Mouse (Mus musculus) heart, adult 2 months (tissue): ENCODE measurements around the gene Wdr25. TPM values are rescaled to one million over a fixed set of nuclear protein-coding genes. Genes with fewer than 3 reads are reported as not detected.
A peak's percentile ranks its signal among the peaks of the same experiment; 100 is the strongest.
"Not testable (repeated sequence)": the region's sequence is repeated elsewhere in the genome, so short reads cannot be mapped to it uniquely, and the experiment has no call there.

ENCODE experiments used
- DNase-seq, 2 experiments: peaks; one replicate each; pipeline ENCODE4 v3.0.0; 2021
- H3K27ac ChIP-seq: fragments of 200-600 bp; 2 replicates; pipeline ENCODE4 v1.8.1; 2022
- H3K27me3 ChIP-seq: fragments of 200-500 bp; 2 replicates; pipeline ENCODE4 v1.6.1; 2012; ENCODE audit warnings: mild to moderate bottlenecking, low read length, inconsistent platforms, mixed read lengths; ENCODE audit not compliant: control insufficient read depth, insufficient read depth
- H3K36me3 ChIP-seq: fragments of 200-500 bp; 2 replicates; pipeline ENCODE4 v1.6.1; 2012; ENCODE audit warnings: low read length, inconsistent platforms; ENCODE audit not compliant: control insufficient read depth, insufficient read depth
- H3K4me1 ChIP-seq: fragments of 200-500 bp; 2 replicates; pipeline ENCODE4 v1.6.1; 2011; ENCODE audit warnings: low read length; ENCODE audit not compliant: control insufficient read depth, insufficient read depth
- H3K4me3 ChIP-seq: fragments of 200-600 bp; 2 replicates; pipeline ENCODE4 v1.8.1; 2022
- H3K79me2 ChIP-seq: fragments of 200-500 bp; replicated peaks from 2 replicates; pipeline ENCODE4 v1.6.1; 2012; ENCODE audit warnings: mild to moderate bottlenecking, inconsistent platforms, low read length, moderate library complexity, mixed read lengths; ENCODE audit not compliant: control insufficient read depth, insufficient read depth
- H3K9ac ChIP-seq: fragments of 200-500 bp; 2 replicates; pipeline ENCODE4 v1.6.1; 2012; ENCODE audit warnings: low read depth, mild to moderate bottlenecking, control low read depth, inconsistent platforms, low read length, mixed read lengths
- CTCF ChIP-seq: fragments of 200-600 bp; IDR thresholded peaks from 2 replicates; pipeline ENCODE4 v1.8.1; 2022; ENCODE audit warnings: antibody characterized with exemption, mild to moderate bottlenecking, moderate library complexity
- EP300 ChIP-seq: fragments of 200-500 bp; IDR thresholded peaks from 2 replicates; pipeline ENCODE4 v1.6.1; 2011; ENCODE audit warnings: low read depth, low read length, control low read depth; ENCODE audit not compliant: insufficient read depth
- POLR2A ChIP-seq: fragments of 200-500 bp; IDR thresholded peaks from 2 replicates; pipeline ENCODE4 v1.6.1; 2011; ENCODE audit warnings: mild to moderate bottlenecking, low read depth, low read length, control low read depth; ENCODE audit not compliant: insufficient read depth
- WGBS: fragments of 180-500 bp; shearing (Covaris S2); methylation state at CpG from one replicate; pipeline ENCODE4 v1.1.7; 2018; 5-methylcytosine and 5-hydroxymethylcytosine counted together
- intact Hi-C: fragments of 180-260 bp; cut with DNase I; formaldehyde crosslinking; loops from one replicate; pipeline ENCODE4 v1.15.1; 2025
- long read RNA-seq: library from polyadenylated mRNA; stranded (forward); transcript quantifications from one replicate; pipeline ENCODE4 v2.0.0, GENCODE M21; 2021
- polyA plus RNA-seq: library from polyadenylated mRNA; depleted of rRNA; stranded (reverse); fragments of >200 nt; gene quantifications from 2 replicates; pipeline ENCODE4 v1.2.3, GENCODE M21; 2012; rRNA removed
- total RNA-seq, 2 experiments: library from RNA; stranded (reverse); gene quantifications; 2 replicates each; pipeline ENCODE4 v1.2.3; 2021

Gene Wdr25
- total RNA-seq (1 to 10 TPM; 3.5 to 4.9 TPM), polyA plus RNA-seq (9.5 and 14.4 TPM in 2 replicates)
- long read RNA-seq, partial matches to known transcripts, result 0 of 2 reads
- long read RNA-seq, other reads (novel, unspliced or antisense), result 2 of 2 reads

DNA sequence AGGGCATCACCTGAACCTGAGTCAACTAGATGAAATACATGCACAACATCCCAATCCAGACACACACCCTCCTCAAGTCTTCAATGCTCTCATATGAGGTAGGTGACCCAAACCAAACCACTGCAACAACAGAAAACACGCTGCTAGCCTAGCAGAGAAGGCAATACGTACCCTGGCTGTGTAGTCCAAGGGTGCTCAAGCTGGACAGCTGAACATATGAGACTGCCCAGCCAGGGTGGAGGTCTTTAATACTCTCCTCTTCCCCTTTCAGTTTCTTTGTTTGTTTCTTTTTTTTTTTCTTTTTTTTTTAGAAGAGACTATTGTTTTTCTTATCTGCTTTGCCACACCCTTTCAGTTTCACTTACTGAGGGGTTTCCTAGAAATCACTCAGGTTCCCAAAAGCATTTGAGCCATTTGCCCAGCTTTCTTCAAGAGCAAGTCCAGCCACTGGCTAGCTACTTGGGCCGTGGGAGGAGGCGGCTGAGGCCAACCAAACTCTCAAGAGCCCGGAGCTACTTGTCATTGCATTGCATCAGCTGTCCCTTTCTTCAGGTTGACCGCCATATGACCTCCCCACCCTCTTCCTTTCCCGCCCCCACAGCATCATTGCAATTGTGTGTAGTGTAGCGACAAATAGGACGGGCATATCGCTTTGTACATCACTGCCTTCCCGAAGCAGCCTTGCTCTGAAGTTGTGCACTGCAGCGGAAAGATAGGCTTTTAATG, at the start of gene Wdr25:
TSS of gene Wdr25 (plus strand) at position 643 of the 726 bp plus-strand sequence.
- WGBS, result 9% methylated on average over 12 of the region's 12 CpGs
- peaks cover 3% of the 10 kb centered on the region for H3K4me1 ChIP-seq
- H3K27me3 ChIP-seq, result no peaks in the 10 kb centered on the region
- H3K79me2 ChIP-seq, result no peaks in the 10 kb centered on the region
- intact Hi-C loops, result loop anchor here (5.0 kb wide), 4 partner anchors 61 to 136 kb away; partner anchors contain the start of gene Yy1
- peak within 1 kb of the TSS; percentile 78 for H3K9ac ChIP-seq
- H3K4me3 ChIP-seq, result peak within 1 kb of the TSS; percentile 74
- no peak for TF ChIP-seq CTCF
- peak; percentile 68; the same call in 1 of the 2 replicates for TF ChIP-seq EP300
- TF ChIP-seq POLR2A, result peak; percentile 60
- H3K27ac ChIP-seq, result peak within 1 kb of the TSS; percentile 79
- DNase-seq, result peak; percentile 41 to 45
- H3K36me3 ChIP-seq, result no peaks in the 10 kb centered on the region

DNA sequence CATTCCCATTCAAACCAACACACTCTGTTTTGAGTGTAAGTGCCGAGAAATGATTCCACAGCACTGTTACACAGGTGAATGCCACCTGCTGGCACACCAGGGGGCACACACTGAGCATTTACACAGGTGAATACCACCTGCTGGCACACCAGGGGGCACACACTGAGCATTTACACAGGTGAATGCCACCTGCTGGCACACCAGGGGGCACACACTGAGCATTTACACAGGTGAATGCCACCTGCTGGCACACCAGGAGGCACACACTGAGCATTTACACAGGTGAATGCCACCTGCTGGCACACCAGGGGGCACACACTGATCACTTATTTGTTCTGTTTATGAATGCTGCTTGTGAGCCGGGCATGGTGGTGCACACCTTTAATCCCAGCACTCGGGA, 45.4 kb upstream of the Wdr25 start:
- H3K4me3 ChIP-seq, H3K36me3 ChIP-seq, H3K4me1 ChIP-seq, intact Hi-C loops, H3K27ac ChIP-seq, H3K27me3 ChIP-seq, DNase-seq, H3K79me2 ChIP-seq, H3K9ac ChIP-seq: not testable (repeated sequence)
- 87% methylated on average over 3 of the region's 3 CpGs for WGBS
- TF ChIP-seq CTCF, result peak; percentile 25; the same call in 1 of the 2 replicates

DNA sequence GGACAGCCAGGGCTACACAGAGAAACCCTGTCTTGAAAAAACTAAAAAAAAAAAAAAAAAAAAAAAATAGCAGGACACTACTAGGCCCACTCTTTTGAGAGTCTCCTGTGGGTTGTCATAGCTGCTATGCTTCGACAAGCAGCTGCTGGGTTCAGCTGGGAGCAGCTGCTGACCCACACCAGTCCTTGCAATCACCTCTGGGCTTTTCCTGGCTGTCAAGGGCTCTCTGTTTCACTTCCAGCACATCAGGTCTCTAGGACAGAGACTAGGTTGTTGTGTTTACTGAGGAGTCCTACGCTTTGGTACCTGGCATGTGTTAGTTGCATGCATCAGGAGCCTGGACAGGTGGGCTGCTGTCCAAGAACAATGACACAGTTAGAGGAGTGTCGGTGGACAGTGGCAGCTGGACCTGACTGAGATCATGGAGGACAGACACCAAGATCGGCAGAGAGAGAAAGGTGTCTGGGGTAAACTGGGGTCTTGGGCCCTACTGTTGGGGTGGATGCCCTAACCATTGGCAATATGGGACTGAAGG, 43.9 kb upstream of the Wdr25 start:
- no peaks in the 10 kb centered on the region for H3K27me3 ChIP-seq
- TF ChIP-seq POLR2A, result no peak
- TF ChIP-seq CTCF, result no peak
- no peak for TF ChIP-seq EP300
- H3K4me1 ChIP-seq, result peaks cover 5% of the 10 kb centered on the region; the same call in 1 of the 2 replicates
- intact Hi-C loops, result no loop called here
- no peak overlapping the region for H3K27ac ChIP-seq
- H3K36me3 ChIP-seq, result no peaks in the 10 kb centered on the region
- no peaks in the 10 kb centered on the region for H3K79me2 ChIP-seq
- 53% methylated on average over 4 of the region's 4 CpGs for WGBS
- DNase-seq, result peak in 1 of 2 experiments; percentile 43
- no peak overlapping the region for H3K4me3 ChIP-seq
- H3K9ac ChIP-seq, result no peak overlapping the region

DNA sequence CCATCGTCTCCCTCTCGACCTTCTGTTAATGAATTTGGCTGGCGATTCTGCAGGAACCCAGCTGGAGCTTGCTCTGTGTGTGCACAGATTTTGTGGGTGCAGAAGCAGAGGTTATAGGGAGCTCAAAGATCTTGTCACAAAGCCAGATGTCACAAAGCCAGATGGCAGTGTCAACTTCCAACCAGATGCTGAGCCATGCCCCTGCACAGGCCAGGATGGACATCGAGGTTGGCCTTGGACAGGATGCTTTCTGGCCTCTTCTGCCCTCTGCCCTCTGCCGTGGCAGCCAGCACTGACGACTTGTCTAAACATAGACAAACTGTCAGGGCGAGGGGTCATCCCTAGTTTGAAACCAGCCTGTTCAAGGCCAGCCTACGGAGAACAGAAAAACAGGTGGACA, 43.3 kb upstream of the Wdr25 start:
- intact Hi-C loops, result no loop called here
- peaks cover 5% of the 10 kb centered on the region; the same call in 1 of the 2 replicates for H3K4me1 ChIP-seq
- H3K27me3 ChIP-seq, result no peaks in the 10 kb centered on the region
- TF ChIP-seq EP300, result no peak
- no peak for TF ChIP-seq POLR2A
- TF ChIP-seq CTCF, result no peak
- H3K4me3 ChIP-seq, result no peak overlapping the region
- WGBS, result 49% methylated on average over 8 of the region's 8 CpGs
- DNase-seq, result no peak
- H3K9ac ChIP-seq, result no peak overlapping the region
- H3K79me2 ChIP-seq, result no peaks in the 10 kb centered on the region
- H3K27ac ChIP-seq, result no peak overlapping the region
- no peaks in the 10 kb centered on the region for H3K36me3 ChIP-seq

DNA sequence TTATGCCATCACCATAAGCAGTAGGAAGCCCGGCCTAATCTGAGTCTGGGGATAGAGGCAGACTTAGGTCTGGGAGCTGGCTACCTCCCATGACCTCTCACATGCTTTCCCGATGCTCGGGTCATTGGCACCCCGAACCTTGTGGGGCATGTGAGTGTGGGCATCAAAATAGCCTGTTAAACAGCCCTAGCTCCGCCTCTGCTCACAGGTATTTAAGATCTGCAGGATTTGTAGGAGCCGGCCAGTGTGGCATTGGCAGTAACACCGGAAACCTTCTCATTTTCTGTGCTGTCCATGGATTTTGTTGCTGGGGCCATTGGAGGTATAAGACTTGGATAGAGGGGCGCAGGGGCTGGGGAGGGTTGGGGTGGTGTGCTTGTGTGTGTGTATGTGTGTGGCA, 42.5 kb upstream of the Wdr25 start:
- Histone ChIP-seq H3K79me2 (no peaks in the 10 kb centered on the region), H3K4me3 (no peak overlapping the region), H3K27ac (no peak overlapping the region), H3K27me3 (no peaks in the 10 kb centered on the region), H3K9ac (no peak overlapping the region), H3K4me1 (peaks cover 5% of the 10 kb centered on the region; the same call in 1 of the 2 replicates), H3K36me3 (no peaks in the 10 kb centered on the region)
- TF ChIP-seq POLR2A (no peak), EP300 (no peak), CTCF (no peak)
- intact Hi-C loops, result no loop called here
- DNase-seq, result no peak
- 87% methylated on average over 8 of the region's 8 CpGs for WGBS

DNA sequence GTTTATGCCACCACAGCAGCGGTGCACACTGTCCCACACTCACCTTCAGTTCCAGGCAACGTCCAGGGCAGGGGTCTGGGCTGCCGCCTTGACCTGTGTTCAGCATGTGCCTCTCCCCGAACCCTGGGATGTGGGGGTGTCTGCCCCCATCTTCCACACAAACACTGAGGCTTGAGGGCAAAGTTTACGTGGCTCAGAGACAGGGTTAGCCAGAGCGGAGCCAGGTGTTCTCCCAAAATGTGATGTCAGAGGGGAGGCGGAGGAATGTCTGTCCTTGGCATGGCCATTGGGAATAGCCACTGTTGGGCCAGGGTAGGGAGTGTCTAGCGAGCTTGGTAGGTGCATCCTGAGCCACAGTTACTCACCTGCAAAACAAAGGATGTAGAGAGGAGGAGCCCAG, 40.6 kb upstream of the Wdr25 start:
- no peak for TF ChIP-seq POLR2A
- TF ChIP-seq CTCF, result no peak
- TF ChIP-seq EP300, result no peak
- Histone ChIP-seq H3K79me2 (no peaks in the 10 kb centered on the region), H3K36me3 (no peaks in the 10 kb centered on the region), H3K27ac (no peak overlapping the region), H3K9ac (no peak overlapping the region), H3K4me1 (peaks cover 5% of the 10 kb centered on the region; the same call in 1 of the 2 replicates), H3K4me3 (no peak overlapping the region), H3K27me3 (no peaks in the 10 kb centered on the region)
- WGBS, result 92% methylated on average over 8 of the region's 8 CpGs
- DNase-seq, result no peak
- intact Hi-C loops, result no loop called here
